Mouse (Mus musculus): ENCODE data around the gene Hoxa7. TPM values are rescaled to one million over a fixed set of nuclear protein-coding genes. Genes with fewer than 3 reads are reported as not detected.

The Hoxa7 gene
- total and polyA plus RNA-seq, 3 experiments = 0.17 TPM; not detected in 2

DNA sequence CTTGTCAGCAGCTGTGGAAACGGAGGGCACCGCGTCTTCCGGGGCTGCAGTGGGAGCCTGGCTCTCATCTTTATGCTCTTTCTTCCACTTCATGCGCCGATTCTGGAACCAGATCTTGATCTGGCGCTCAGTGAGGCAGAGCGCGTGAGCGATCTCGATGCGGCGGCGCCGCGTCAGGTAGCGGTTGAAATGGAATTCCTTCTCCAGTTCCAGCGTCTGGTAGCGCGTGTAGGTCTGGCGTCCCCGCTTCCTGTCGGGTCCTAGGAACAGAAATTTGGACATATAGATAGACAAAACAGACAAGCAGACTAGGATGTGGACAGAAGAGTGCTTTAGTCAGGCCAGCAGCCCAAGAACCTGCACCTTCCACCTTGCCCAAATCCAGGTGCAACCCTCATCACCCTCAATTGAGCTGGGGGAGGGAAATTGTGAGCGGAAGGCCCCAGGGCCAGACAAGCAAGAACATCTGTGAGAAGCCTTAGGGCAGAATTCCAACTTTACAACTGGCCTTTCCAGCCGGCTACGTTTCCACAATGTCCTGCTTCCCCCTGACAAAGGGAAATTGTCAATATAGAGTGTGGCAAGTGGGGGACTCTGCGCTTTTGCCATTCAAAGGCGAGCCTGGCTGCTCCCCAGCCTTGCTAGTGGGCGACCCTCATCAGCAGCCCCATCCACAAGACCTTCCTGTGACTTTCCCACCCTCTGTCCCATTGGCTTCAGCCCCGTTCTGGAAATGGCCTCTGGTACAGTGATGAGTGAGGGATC, 5.7 kb downstream of the Hoxa7 start:
- no peak for TF ChIP-seq CTCF (IDR thresholded peaks at IDR 0.05 in 2 of 3, conservative IDR thresholded peaks at IDR 0.05 in 1 of 3; ENCODE audit: control insufficient read depth in 1 of 3, insufficient read depth in 1 of 3, low read depth in 2 of 3, low read length in 3 of 3, poor library complexity in 1 of 3, severe bottlenecking in 1 of 3)
- no peak for TF ChIP-seq UBTF (IDR thresholded peaks at IDR 0.05; ENCODE audit: borderline replicate concordance, insufficient read depth, low read depth, low read length)
- no peak for TF ChIP-seq POLR2A (IDR thresholded peaks at IDR 0.05; ENCODE audit: control insufficient read depth in 1 of 2, insufficient read depth in 1 of 2, low read depth in 1 of 2, low read length in 2 of 2, poor library complexity in 1 of 2)
- TF ChIP-seq EP300 (IDR thresholded peaks at IDR 0.05; ENCODE audit: low read depth in 1 of 2, low read length in 2 of 2) = no peak
- DNase-seq (ENCODE audit: low read depth, low spot score) = no peak
- no peaks in the 10 kb centered on the region for H3K27me3 ChIP-seq (ENCODE audit: control insufficient read depth in 1 of 2, insufficient read depth in 2 of 2, low read length in 2 of 2)

DNA sequence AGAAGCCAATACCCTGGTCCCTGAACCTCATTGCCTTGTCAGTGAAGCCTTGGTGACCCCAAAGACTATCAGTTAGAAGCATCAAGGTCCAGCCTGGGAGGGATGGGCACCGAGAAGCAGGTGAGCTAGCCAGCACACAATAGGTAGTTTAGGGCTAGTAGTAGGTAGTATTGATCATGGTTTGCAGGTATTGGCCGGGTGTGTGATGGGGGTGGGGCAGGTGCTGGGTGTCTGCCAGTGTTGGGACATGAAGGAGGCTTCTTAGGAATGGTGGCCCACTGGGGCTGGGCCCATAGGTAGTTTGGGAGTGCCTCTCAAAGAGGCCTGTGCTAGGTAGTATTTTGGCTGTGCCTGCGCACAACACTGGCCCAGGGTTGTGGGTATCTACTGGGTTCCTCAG, 6.6 kb downstream of the Hoxa7 start:
- DNase-seq (ENCODE audit: low read depth, low spot score) = no peak
- Histone ChIP-seq H3K79me2 (ENCODE audit: control insufficient read depth, insufficient read depth, low read length, poor library complexity) (no peaks in the 10 kb centered on the region), H3K9ac (ENCODE audit: control insufficient read depth, low read depth, low read length, poor library complexity, severe bottlenecking) (no peak overlapping the region), H3K4me3 (ENCODE audit: control insufficient read depth in 1 of 2, insufficient read depth in 1 of 2, low read depth in 2 of 2, low read length in 2 of 2) (no peak overlapping the region), H3K27me3 (ENCODE audit: control insufficient read depth in 1 of 2, insufficient read depth in 2 of 2, low read length in 2 of 2) (no peaks in the 10 kb centered on the region), H3K9me3 (replicated peaks; ENCODE audit: insufficient read depth, low read length) (no peaks in the 10 kb centered on the region), H3K27ac (ENCODE audit: control insufficient read depth, low read depth, low read length) (no peak overlapping the region), H3K36me3 (ENCODE audit: control insufficient read depth in 1 of 2, insufficient read depth in 2 of 2, low read length in 2 of 2) (no peaks in the 10 kb centered on the region), H3K4me1 (ENCODE audit: control insufficient read depth in 1 of 2, insufficient read depth in 2 of 2, low read length in 2 of 2) (no peaks in the 10 kb centered on the region)
- TF ChIP-seq CHD2 (IDR thresholded peaks at IDR 0.05; ENCODE audit: low read length) (no peak), SIN3A (IDR thresholded peaks at IDR 0.05; ENCODE audit: low read length) (no peak), ZMIZ1 (IDR thresholded peaks at IDR 0.05; ENCODE audit: low read depth, low read length) (no peak), GATA1 (IDR thresholded peaks at IDR 0.05; ENCODE audit: low read depth, low read length) (no peak), ZC3H11A (IDR thresholded peaks at IDR 0.05; ENCODE audit: low read depth, low read length) (no peak), POLR2AphosphoS2 (IDR thresholded peaks at IDR 0.05; ENCODE audit: low read length) (no peak), ETS1 (IDR thresholded peaks at IDR 0.05; ENCODE audit: low read depth, low read length) (no peak), TCF12 (IDR thresholded peaks at IDR 0.05; ENCODE audit: low read depth, low read length) (no peak), CHD1 (IDR thresholded peaks at IDR 0.05; ENCODE audit: low read depth, low read length) (no peak), USF2 (IDR thresholded peaks at IDR 0.05; ENCODE audit: borderline replicate concordance in 1 of 2, insufficient read depth in 1 of 2, low read depth in 1 of 2, low read length in 2 of 2) (no peak), NRF1 (IDR thresholded peaks at IDR 0.05; ENCODE audit: insufficient read depth, low read depth, low read length, poor library complexity, severe bottlenecking) (no peak), MEF2A (IDR thresholded peaks at IDR 0.05; ENCODE audit: extremely low read depth, insufficient replicate concordance, low read depth, low read length, poor library complexity, severe bottlenecking) (no peak), HCFC1 (IDR thresholded peaks at IDR 0.05; ENCODE audit: low read depth, low read length) (no peak), MAFK (IDR thresholded peaks at IDR 0.05; ENCODE audit: borderline replicate concordance, low read depth, low read length) (no peak), ZKSCAN1 (IDR thresholded peaks at IDR 0.05; ENCODE audit: low read depth, low read length) (no peak), UBTF (IDR thresholded peaks at IDR 0.05; ENCODE audit: borderline replicate concordance, insufficient read depth, low read depth, low read length) (no peak)

More for the DNA sequence above, 5.7 kb downstream of the Hoxa7 start:
- Histone ChIP-seq H3K36me3 (ENCODE audit: control insufficient read depth in 1 of 2, insufficient read depth in 2 of 2, low read length in 2 of 2) (no peaks in the 10 kb centered on the region), H3K9me3 (replicated peaks; ENCODE audit: insufficient read depth, low read length) (no peaks in the 10 kb centered on the region), H3K27ac (ENCODE audit: control insufficient read depth, low read depth, low read length) (no peak overlapping the region), H3K9ac (ENCODE audit: control insufficient read depth, low read depth, low read length, poor library complexity, severe bottlenecking) (no peak overlapping the region), H3K4me3 (ENCODE audit: control insufficient read depth in 1 of 2, insufficient read depth in 1 of 2, low read depth in 2 of 2, low read length in 2 of 2) (no peak overlapping the region), H3K4me1 (ENCODE audit: control insufficient read depth in 1 of 2, insufficient read depth in 2 of 2, low read length in 2 of 2) (no peaks in the 10 kb centered on the region), H3K79me2 (ENCODE audit: control insufficient read depth, insufficient read depth, low read length, poor library complexity) (no peaks in the 10 kb centered on the region)
